Mouse (Mus musculus) mouse trophoblast stem cell (cell line): ENCODE results near the gene Crabp2.
"Not testable (repeated sequence)": the region's sequence is repeated elsewhere in the genome, so short reads cannot be mapped to it uniquely, and the experiment has no call there.

Experiments used
- in situ Hi-C, 2 experiments: fragments of 300-500 bp; cut with MseI, MboI; formaldehyde crosslinking; loops; 2 replicates in 1 of 2; 3 replicates in 1 of 2; pipeline ENCODE4 v1.15.1; 2025

Crabp2 gene

GRCm38 (mm10) chr3:87948378-87949265 lies at the start of gene Crabp2:
Gene Crabp2 (plus strand): TSS chr3:87948666.
- in situ Hi-C loops: no loop called here

GRCm38 (mm10) chr3:87899266-87899665 lies 49.2 kb upstream of the Crabp2 start:
- in situ Hi-C loops: no loop called here

GRCm38 (mm10) chr3:87899776-87900175 lies 48.7 kb upstream of the Crabp2 start:
- in situ Hi-C loops: no loop called here

GRCm38 (mm10) chr3:87901036-87901624 lies 47.3 kb upstream of the Crabp2 start:
- in situ Hi-C loops: no loop called here

- in situ Hi-C loops: not testable (repeated sequence)
These were observed 46.5 kb upstream of the Crabp2 start for GRCm38 (mm10) chr3:87901959-87902358.

GRCm38 (mm10) chr3:87903821-87904220 lies 44.6 kb upstream of the Crabp2 start:
- in situ Hi-C loops: no loop called here

GRCm38 (mm10) chr3:87905880-87906485 lies 42.5 kb upstream of the Crabp2 start, which contains the start of gene Hdgf:
Gene Hdgf (plus strand): TSS chr3:87906321.
- in situ Hi-C loops: no loop called here

GRCm38 (mm10) chr3:87906601-87906980 lies 41.9 kb upstream of the Crabp2 start:
- in situ Hi-C loops: no loop called here

- in situ Hi-C loops: no loop called here
These were observed 41.2 kb upstream of the Crabp2 start for GRCm38 (mm10) chr3:87906981-87907857.

GRCm38 (mm10) chr3:87907906-87908305 lies 40.6 kb upstream of the Crabp2 start:
- in situ Hi-C loops: no loop called here

- in situ Hi-C loops: no loop called here
These were observed 39.1 kb upstream of the Crabp2 start for GRCm38 (mm10) chr3:87909381-87909780.

GRCm38 (mm10) chr3:87909874-87910273 lies 38.6 kb upstream of the Crabp2 start:
- in situ Hi-C loops: no loop called here

GRCm38 (mm10) chr3:87910573-87911141 lies 37.8 kb upstream of the Crabp2 start:
- in situ Hi-C loops: no loop called here

- in situ Hi-C loops: no loop called here
These were observed 35.0 kb upstream of the Crabp2 start for GRCm38 (mm10) chr3:87913491-87913890.

GRCm38 (mm10) chr3:87913891-87914290 lies 34.6 kb upstream of the Crabp2 start:
- in situ Hi-C loops: no loop called here

GRCm38 (mm10) chr3:87916990-87917389 lies 31.5 kb upstream of the Crabp2 start:
- in situ Hi-C loops: no loop called here

GRCm38 (mm10) chr3:87918551-87918950 lies 29.9 kb upstream of the Crabp2 start:
- in situ Hi-C loops: no loop called here

GRCm38 (mm10) chr3:87919336-87920108 lies 28.9 kb upstream of the Crabp2 start, which contains the start of gene Mrpl24:
Gene Mrpl24 (plus strand): TSS chr3:87919506.
- in situ Hi-C loops: no loop called here

GRCm38 (mm10) chr3:87920270-87920943 lies 28.1 kb upstream of the Crabp2 start:
- in situ Hi-C loops: no loop called here

- in situ Hi-C loops: no loop called here
These were observed 23.5 kb upstream of the Crabp2 start for GRCm38 (mm10) chr3:87924996-87925395.
